Mouse (Mus musculus) left cerebral cortex, adult 18-20 months (tissue): ENCODE measurements at regions not wholly inside any gene's neighbourhood (a gene's known extent, or its start where the extent isn't known, plus 50 kb on each side); places are given as distances from the start of the nearest gene placed in this dataset.

Experiments used
- DNase-seq, 2 experiments: peaks; one replicate each; pipeline ENCODE4 v3.0.0; 2021 to 2022; ENCODE audit warnings: low spot score in 2 of 2, mixed read lengths in 1 of 2

- DNase-seq: no peak
Observed at GRCm38 (mm10) chr16:25087741-25088648, 198.6 kb upstream of the Tprg start.

- no peak for DNase-seq
Observed at GRCm38 (mm10) chr16:25088649-25089019, 198.0 kb upstream of the Tprg start.

GRCm38 (mm10) chr16:25104165-25104564 lies 182.5 kb upstream of the Tprg start:
- DNase-seq: no peak

DNA sequence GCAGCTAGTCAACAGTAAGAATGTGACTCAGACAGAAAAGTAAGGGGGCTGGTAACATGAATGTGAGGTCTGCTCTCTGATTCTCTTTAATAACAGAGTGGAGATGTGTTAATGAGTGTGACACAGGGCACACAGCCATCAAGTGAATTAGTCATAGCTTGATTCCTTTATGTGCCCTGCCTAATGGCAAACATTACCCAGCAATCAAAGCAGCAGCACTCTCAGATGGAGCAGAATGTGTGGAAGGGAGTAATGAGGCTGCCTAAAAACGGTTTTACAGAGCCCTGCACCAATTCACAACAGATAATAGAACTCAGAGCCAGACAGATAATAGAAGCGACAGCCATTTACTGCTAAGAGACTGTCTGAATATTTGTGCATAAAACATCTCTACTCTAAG lies 182.0 kb upstream of the Tprg start:
- no peak for DNase-seq

- no peak for DNase-seq
Observed at GRCm38 (mm10) chr16:25140164-25140563, 146.5 kb upstream of the Tprg start.

GRCm38 (mm10) chr16:25147486-25147885 lies 139.1 kb upstream of the Tprg start:
- no peak for DNase-seq

GRCm38 (mm10) chr16:25149186-25149585 lies 137.4 kb upstream of the Tprg start:
- no peak for DNase-seq

GRCm38 (mm10) chr16:25176870-25177269 lies 109.7 kb upstream of the Tprg start:
- no peak for DNase-seq

GRCm38 (mm10) chr16:25178055-25178454 lies 108.6 kb upstream of the Tprg start:
- no peak for DNase-seq

GRCm38 (mm10) chr16:25181939-25182338 lies 104.7 kb upstream of the Tprg start:
- peak in 1 of 2 experiments; percentile 3 for DNase-seq

GRCm38 (mm10) chr16:25197079-25197478 lies 89.5 kb upstream of the Tprg start:
- DNase-seq: no peak

- no peak for DNase-seq
Observed at GRCm38 (mm10) chr16:25198844-25199243, 87.8 kb upstream of the Tprg start.

- no peak for DNase-seq
Observed at GRCm38 (mm10) chr16:25199984-25200383, 86.6 kb upstream of the Tprg start.

DNA sequence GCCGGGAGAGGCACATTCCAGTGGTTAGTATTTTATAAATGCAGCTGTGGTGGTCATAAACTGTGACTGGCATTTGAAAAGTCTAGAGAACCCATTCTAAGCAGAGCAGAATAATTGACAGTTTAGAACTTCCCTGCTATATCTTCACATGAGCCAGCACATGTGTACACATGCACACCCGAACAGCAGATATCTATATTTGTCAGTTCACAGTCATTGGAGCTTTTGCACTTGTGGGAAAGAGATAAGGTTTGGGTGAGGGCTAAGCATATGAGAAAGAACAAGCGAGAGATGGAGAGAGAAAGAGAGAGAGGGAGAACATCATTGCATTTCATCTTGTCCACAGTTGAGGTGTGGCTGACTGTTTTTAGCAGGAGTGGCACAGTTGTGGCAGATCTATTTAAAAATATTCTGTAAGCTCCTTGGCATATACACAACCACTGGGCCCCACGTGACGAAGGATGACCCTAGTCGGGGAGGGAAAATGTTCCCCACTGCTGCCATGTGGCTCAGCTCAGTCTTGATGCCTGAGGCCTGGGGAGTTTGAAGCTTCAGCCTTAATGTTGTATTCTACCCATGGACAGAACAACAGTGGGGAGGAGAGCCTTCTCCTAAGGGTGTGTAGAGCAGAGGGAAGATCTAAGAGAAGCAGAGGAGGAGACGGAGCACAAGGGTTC lies 85.4 kb upstream of the Tprg start:
- no peak for DNase-seq

- no peak for DNase-seq
Observed at GRCm38 (mm10) chr16:25213250-25213649, 73.4 kb upstream of the Tprg start.

DNA sequence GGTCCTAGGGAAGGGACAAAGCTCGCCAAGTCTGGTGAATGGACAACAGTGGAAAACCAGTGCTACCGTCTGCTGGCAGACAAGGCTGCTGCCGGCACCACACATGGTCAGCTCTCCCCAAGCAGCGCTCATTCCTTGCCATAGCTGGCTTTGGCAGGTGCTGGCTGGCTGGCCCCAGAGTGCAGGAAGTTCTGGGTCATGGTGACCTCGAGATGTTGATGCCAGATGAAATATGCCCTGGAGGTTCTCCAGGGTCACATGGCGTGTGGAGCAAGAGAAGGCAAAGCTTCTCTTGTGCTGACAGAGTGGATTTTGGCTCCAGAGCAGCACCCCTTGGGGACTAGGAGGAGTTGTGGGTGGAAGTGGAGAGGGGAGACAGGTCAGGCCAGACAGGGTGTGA lies 66.1 kb upstream of the Tprg start:
- DNase-seq: no peak

- DNase-seq: no peak
Observed at GRCm38 (mm10) chr16:25224801-25225200, 61.8 kb upstream of the Tprg start.
